Mouse (Mus musculus): ENCODE data around the gene Cenpf.
A peak's percentile ranks its signal among the peaks of the same experiment; 100 is the strongest.
"Not testable (repeated sequence)": the region's sequence is repeated elsewhere in the genome, so short reads cannot be mapped to it uniquely, and the experiment has no call there.

Cenpf gene

GRCm38 (mm10) chr1:189694391-189694790 lies 6.5 kb upstream of the Cenpf start:
- DNase-seq (ENCODE audit: low spot score), result no peak

DNA sequence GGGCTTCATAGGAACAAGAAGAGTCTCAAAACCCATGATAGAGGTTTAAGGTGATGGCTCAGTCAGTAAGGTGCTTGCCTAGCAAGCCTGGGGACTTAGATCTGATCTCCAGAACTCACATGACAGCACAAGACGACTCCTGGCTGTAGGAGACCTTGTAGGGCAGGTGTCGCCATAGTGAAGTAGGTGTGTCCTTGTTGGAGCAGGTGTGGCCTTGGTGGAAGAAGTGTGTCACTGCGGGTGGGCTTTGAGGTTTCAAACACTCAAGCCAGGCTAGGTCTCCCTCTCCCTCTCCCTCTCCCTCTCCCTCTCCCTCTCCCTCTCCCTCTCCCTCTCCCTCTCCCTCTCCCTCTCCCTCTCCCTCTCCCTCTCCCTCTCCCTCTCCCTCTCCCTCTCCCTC lies 4.6 kb upstream of the Cenpf start:
- not testable (repeated sequence) for DNase-seq (ENCODE audit: low spot score)

GRCm38 (mm10) chr1:189689050-189689833 lies 1.4 kb upstream of the Cenpf start:
- DNase-seq (ENCODE audit: low spot score), result no peak

DNA sequence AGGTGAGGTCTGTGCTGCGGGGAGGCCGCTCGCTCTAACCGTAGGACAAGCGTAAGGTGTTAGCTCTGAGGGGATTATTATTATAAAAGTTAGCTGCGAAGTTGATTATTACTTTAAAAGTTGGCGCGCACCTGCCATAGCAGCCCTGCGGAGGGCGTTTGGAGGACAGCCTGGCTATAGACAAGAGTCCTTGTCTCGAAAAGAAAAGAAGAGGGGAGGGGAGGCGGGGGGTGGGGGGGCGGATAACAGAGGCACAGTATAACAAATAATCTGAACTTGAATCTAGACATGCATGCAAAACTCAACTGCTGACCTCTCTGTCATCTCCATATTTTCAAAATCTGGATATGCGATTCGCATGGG lies 483 bp upstream of the Cenpf start:
- no peak for DNase-seq (ENCODE audit: low spot score)

GRCm38 (mm10) chr1:189686025-189686424 lies 1.9 kb downstream of the Cenpf start:
- no peak for DNase-seq (ENCODE audit: low spot score)

DNA sequence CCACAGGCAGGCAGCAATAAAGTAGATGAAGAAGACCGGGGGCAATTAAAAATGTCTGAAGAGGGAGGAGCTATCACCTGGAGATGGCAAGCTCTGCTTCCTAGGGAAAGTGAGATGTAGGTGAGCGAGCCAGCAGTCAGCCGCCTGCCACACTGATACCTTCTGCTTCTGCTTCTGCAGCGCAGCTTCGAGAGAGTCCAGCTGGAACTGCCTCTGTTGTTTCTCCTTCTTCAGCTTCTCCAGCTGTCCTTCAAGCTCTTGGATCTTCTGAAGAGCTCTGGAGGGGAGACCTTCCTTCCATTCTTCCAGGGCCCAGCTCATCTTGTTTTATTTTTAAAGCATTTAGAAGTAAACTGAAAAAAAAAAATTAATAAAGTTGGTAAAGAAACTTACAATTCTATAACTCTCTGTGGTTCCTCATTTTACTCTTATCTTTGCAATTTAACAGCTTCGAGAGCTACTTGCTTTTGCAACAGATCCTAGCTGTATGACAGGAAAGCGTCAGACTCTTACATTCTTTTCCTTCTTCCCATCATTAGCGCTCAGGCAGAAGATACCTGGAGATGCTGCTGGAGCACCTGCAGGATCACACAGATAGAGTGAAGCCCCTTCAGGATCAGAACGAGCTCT lies 3.0 kb downstream of the Cenpf start:
- no peak for DNase-seq (ENCODE audit: low spot score)

GRCm38 (mm10) chr1:189679555-189679954 lies 8.3 kb downstream of the Cenpf start:
- no peak for DNase-seq (ENCODE audit: low spot score)

DNA sequence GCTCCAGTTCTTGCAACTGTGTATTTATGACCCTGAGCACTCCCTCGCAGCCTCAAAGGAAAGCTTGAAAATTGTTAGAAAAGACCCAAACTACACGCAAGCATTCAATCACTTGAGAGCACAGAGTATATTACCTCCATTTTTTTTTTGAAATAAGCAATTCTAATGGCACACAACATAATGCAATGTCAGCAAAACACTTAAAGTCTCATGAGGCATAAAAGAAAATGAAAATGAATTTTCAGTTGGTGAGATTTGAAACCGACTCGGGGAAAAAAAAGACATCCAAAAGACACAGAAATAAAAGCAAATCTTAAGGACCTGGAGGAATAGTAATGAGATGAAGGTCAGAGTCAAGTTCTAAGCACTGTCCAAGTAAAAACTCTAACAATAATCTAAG lies 11.9 kb downstream of the Cenpf start:
- DNase-seq (ENCODE audit: low spot score), result no peak

DNA sequence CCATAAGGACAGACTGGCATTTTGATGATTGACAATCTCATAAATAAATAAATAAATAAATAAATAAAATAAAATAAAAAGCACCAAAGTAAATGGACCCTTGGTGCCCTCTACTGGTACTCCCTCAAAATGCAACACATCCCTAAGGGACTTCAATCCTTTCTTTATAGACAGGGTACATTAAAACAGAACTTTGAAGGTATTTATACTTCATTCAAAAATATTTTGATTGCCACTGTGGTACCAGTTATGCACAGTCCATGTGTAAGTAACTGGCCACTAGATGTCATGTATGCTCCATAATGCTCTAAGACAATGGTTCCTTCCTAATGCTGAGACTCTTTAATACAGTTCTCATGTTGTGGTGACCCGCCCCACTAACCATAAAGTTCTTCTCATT lies 12.5 kb downstream of the Cenpf start:
- DNase-seq (ENCODE audit: low spot score), result peak; percentile 58

DNA sequence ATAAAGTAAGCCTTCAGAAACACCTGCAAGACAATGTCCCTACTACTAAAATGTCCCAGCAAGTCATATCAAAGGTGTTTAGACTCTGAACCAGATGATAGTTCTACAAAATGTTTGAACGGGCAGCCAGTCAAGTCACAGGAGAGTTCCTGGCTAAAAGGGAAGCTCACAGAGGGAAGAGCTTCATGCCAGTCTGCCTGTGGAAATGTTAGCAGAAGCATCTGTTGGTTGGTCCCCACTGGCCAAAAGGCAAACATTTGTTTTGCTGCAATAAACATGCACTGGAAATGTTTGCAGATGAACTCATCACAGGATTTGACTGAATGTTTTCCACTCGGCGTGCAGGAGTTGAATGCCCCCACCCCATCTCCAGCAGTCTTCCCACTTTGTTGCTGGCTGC lies 21.9 kb downstream of the Cenpf start:
- DNase-seq (ENCODE audit: low spot score), result no peak

GRCm38 (mm10) chr1:189664873-189665144 lies 23.1 kb downstream of the Cenpf start:
- DNase-seq (ENCODE audit: low spot score), result no peak

DNA sequence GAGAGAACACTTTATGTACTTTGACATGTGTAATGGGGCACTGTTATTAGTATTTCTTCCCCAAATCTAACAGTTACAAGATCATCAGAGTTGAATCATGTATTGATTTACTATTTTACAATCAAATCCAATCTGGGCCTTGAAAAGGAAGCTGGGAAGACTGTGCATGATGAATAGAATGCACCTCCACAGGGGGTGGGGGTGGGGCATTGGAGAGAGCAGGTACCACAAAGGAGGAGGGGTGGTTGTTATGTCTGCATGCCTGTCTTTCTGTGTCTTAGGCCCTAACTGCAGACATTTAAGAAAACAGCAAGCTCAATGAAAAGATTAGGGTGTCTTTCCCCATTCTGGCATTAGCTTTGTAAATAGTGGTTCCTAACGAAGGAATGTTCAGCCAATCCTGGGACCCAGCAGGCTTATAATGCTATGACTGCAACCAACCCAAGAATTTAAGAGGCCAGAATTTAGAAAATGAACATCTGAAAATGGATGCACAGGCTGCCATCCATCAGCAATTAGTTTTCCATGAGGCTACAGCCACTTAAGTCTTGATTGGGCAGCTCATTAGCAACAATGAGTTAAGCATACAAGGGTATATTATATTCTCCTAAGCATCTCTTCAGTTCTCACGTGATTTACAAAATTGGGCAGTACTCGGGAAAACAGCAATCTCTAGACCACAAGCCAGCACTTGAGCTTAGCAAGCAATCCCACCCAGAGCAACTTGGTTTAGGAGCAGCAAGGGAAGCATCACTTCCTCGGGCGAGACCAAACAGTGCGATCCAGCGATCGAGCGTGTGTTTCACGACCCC lies 23.6 kb downstream of the Cenpf start:
- DNase-seq (ENCODE audit: low spot score), result no peak

- DNase-seq (ENCODE audit: low spot score), result peak; percentile 61
Observed at GRCm38 (mm10) chr1:189663437-189663836, 24.4 kb downstream of the Cenpf start.

- peak; percentile 53 for DNase-seq (ENCODE audit: low spot score)
Observed at GRCm38 (mm10) chr1:189661856-189662255, 26.0 kb downstream of the Cenpf start.

DNA sequence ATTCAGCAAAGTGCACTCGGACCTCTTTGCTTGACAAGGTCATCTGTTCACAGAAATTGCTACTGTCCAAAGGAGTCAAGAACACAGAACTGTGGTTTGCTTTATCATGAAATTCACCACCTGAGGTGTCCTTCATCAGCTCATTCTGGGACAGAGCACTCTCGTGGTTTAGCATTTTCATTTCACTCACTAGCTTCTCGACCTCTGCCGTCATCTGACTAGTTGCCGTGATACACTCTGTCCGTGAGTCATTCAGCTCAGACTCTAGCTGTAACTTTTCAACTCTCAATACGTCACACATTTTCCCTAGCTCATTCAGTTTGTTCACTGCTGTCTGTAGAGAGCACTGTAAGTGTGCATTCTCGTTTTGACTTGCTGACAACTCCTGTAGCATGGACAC lies 30.5 kb downstream of the Cenpf start:
- DNase-seq (ENCODE audit: low spot score), result no peak

DNA sequence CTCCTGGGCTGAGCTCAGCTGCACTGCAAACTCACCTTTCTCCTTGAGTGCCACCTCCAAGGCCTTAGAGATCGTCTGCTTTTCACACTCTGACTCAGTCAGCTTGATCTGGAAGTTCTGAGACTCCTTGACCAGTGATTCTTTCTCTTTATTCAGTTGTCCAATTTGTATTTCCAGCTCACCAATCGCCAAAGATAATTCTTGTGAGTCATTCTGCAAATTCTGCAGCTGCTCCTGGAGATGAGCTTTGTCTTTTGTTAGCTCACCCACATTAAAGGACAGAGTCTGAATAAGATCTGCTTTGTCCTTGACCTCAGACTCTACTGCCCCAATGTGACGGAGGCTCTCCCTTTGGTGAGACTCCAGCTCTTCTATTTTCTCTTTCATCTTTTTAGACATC lies 34.1 kb downstream of the Cenpf start:
- no peak for DNase-seq (ENCODE audit: low spot score)

DNA sequence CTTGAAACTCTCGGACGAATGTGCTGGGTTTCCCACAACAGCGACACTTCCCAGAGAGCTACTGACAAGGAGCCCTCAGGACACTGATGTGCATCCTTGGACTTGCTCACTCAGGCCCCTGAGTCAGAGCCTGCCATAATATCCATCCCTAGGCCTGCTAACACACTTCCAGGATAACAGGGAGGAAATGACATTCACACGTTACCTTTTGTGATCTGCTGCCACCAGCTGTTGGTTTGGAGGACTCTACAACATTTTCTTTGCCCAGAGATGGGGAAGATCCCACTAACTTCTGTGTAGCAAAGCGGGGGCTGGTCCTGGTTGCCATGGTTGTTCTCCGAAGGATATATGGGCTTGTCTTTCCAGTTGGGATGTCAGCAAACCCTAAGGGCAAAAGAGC lies 41.3 kb downstream of the Cenpf start:
- DNase-seq (ENCODE audit: low spot score), result no peak

- DNase-seq (ENCODE audit: low spot score), result peak; percentile 32
Observed at GRCm38 (mm10) chr1:189645371-189645770, 42.5 kb downstream of the Cenpf start.

GRCm38 (mm10) chr1:189644700-189645345 lies 43.1 kb downstream of the Cenpf start:
- DNase-seq (ENCODE audit: low spot score), result no peak

GRCm38 (mm10) chr1:189639581-189639980 lies 48.3 kb downstream of the Cenpf start:
- no peak for DNase-seq (ENCODE audit: low spot score)

DNA sequence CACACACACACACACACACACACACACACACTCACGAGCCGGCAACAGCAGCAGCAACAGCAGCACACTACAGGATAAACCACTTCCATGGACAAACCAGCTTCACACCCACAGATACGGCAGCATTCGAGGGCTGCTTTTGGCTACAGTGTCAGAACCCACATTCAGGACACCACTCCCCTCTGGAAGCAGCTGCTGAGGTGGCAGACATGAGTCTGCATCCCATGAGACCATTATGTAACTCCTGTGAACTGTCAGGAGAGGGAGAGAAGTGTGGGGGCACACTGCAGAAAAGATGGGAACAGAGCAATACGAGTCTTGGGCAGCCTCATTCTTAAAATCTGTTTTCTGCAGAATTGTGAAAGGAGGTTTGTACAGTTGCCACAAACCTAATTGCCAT lies 54.1 kb downstream of the Cenpf start:
- no peak for DNase-seq (ENCODE audit: low spot score)

DNA sequence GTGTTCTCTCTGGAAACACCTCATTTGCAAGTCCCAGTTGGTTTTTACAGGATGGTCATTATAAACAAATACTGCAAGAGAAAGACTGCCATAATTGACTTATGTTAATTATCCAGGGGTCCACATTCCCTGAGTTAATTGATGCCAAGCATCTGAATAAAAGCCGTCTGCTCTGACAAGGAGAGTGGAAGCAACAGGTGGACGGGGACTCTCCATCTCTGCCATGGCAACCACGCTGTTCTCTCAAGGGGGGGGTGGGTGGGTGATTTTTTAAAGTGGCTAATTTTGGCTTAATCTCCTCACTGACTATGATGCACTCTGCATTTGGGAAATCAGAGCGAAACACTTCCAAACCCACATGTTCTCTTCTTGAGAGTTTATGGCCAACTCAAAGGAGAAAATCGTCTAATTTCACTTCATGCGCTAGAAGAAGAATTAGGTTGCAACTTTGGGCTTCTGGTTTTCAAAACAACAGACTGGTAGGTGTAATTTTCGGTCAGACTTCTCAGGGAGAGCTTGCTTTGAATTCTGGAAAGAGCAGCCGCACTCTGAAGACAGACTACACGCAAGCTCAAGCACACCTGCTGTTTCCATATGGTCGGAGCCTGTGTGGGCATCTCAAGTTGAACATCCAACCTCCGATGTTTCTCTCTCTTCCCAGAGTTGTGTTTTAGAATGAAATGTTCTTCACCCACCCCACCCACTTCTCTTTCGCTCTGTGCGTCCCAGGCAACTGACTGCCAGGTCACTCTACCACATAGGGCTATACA lies 55.8 kb downstream of the Cenpf start:
- peak; percentile 60 for DNase-seq (ENCODE audit: low spot score)

Measured in layer of hippocampus, adult 11-12 months (tissue).